Mouse (Mus musculus) left cerebral cortex, adult 18-20 months (tissue): Measurements from ENCODE around the gene Otud4. TPM values are rescaled to one million over a fixed set of nuclear protein-coding genes. Genes with fewer than 3 reads are reported as not detected.
A peak's percentile ranks its signal among the peaks of the same experiment; 100 is the strongest.
"Not testable (repeated sequence)": the region's sequence is repeated elsewhere in the genome, so short reads cannot be mapped to it uniquely, and the experiment has no call there.

Experiments
- DNase-seq, 2 experiments: peaks; one replicate each; pipeline ENCODE4 v3.0.0; 2021 to 2022; ENCODE audit warnings: low spot score in 2 of 2, mixed read lengths in 1 of 2
- total RNA-seq, 2 experiments: library from RNA; stranded (reverse); gene quantifications; 2 replicates each; pipeline ENCODE4 v1.2.3; 2021

Otud4 gene
- total RNA-seq, 2 experiments from 2014 or later: 38.2 to 40.8 TPM

DNA sequence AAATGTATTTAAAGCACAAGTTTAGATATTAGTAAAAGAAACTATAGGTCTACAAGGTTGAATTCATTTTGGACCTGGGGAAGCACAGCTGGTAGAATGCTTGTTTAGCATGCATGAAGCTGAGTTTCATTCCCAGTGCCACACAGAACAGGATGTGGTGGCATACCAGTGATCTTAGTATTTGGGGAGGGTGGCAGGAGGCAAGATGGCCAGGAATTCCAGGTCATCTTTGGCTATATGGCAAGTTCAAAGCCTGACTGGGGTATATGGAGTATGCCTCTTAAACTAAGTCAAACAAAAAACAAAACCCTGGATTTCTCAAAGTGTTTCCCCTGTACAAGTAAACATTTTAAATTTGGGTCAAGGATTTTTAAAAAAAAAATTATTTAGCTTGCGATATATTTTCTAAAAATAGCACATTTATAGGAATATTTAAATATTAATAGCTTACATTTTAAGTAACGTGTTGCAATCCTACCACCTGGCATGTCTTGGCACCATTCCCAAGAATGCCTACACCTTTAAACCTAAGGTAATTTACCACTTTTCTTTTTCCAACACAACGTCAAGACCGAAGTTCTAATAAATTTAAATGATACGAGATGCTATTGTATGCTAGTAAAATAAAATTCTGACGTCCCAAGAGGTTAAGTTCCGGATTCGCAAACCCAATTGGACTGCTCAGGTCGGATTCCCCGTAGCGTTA lies 1.3 kb upstream of the Otud4 start:
- DNase-seq: no peak

DNA sequence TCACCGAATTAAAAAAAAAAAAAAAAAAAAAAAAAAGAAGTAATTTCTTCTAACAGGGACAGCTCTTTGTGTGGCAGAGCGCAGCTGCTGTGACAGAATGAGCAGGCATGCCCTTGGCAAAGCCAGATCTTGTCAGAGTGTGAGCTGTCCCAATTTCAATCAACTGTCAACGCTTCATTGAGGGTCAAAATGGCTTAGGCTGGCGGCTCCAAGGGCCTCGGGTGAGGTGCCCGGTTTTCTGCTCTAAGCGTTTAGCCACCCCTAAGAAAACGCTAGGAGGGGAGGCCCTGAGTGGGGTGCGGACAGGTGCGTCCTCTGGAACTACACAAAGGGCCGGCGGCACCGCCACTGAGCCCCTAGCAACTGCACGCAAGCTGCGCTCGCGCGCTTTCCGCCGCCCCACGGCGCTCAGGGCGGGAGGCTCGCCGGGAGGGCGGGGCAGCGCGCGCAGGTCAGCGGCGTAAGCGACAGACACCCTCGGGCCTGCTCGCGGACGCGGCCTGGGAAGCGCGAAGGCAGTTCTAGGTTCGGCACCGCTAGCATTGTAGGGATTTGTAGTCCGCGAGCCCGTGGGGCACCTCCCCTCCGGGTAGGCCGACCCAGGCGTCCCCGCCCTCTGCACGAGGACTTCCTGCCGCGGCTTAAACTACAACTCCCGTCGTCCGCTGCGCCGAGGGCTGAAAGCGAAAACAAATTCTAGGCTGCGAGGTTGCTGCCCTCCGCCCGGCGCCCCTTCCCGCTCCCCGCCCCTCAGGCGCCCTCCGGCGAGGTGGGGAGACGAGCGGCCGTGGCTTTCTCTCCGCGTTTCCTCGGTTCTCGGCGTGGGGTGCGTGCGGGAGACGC lies 490 bp upstream of the Otud4 start:
- DNase-seq: peak; percentile 96 to 98

DNA sequence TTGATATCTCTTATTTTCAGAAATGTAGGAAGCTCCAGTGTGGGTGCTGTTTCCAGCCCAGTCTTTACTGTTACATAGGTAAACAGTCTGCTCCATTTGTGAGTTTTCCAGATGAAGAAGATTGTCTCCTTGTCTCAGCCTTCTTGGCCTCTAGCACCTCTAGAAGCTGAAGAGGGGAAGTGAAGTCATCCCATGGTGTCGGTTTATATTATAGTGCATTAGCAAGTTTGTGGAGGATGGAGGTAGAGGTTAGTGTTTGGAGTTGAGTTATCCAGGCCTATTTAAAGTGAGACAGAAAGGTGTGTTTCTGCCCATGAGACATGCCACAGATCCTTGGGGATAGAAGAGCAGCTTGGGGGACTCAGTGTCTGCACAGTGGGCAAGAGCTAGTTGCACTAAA lies 1.7 kb downstream of the Otud4 start:
- no peak for DNase-seq

DNA sequence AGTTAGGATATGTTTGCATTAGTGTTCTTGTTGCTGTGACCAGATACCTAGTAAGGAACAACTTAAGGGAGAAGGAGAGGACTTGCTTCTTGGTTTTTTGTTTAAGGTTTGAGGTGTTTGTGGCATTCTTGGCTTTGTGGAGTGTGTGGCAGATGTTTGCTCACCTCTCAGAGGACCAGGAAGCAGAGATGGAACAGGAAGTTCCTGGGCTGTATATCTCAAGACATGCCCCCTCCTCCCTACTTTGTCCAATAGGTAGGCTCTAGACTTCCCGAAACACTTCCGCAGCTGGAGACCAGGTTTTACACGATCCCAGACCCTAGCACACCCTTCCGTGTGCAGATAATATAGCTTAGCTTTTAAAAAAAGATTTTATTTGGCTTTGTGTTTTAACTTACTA lies 10.2 kb downstream of the Otud4 start:
- DNase-seq: no peak

DNA sequence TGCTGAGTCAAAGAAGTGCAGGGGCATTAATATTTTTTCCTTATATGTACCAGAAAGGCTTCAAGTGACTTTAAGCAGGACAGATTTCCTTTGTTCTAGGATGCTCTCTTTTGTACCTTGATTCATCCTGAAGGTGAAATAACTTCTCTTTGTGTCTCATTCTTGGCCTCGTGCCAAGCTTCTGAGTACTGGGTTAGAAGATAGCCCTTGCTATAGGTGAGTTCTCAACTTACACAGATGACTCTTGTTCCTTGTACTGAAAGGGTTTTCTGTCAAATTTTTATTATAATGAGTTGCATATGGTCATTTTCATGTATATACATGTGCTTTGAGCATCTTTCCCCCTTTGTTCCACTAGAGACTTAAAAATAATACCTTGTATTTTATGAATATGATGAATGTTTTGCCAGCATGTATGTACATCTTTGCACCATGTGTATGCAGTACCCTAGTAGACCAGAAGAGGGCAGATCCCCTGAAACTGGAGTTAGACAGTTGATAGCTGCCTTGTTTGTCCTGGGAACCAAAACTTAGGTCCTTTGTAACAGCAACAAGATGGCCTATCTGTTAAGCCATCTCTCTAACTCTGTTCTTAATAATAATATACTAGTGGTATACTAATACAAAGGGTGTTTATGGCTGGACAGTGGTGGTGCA lies 10.9 kb downstream of the Otud4 start:
- no peak for DNase-seq

DNA sequence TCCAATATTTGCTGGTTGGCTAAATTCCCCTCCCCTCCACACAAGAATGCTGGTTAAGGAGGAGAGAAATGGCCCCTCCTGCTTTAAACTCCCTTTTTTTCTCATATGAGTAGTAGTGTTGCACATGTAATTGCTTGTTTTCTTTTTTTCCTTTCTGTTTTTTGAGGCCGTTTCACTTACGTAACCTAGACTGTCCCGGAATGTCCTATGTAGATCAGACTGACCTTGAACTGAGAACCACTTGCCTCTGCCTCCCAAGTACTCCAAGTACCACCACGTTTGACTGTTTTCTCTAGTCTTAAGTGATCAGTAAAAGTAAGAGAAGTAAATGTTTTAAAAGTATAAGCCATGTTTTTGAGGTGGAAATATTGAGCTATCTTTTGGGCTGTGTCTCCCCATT lies 14.3 kb downstream of the Otud4 start:
- DNase-seq: no peak

DNA sequence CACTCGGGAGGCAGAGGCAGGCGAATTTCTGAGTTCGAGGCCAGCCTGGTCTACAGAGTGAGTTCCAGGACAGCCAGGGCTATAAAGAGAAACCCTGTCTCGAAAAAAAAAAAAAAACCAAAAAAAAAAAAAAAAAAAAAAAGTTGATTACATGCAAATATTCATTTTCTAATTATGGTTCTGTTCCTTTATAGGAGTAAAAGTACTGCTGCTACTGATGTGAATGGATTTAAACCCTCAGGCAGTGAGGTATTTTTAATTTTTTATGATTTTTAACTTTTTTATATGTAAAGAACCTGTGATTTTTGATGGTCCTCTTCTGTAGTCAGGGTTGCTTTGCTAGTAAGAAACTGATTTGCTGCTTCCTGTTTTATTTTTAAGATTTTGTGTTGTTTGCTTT lies 19.3 kb downstream of the Otud4 start:
- DNase-seq: not testable (repeated sequence)

DNA sequence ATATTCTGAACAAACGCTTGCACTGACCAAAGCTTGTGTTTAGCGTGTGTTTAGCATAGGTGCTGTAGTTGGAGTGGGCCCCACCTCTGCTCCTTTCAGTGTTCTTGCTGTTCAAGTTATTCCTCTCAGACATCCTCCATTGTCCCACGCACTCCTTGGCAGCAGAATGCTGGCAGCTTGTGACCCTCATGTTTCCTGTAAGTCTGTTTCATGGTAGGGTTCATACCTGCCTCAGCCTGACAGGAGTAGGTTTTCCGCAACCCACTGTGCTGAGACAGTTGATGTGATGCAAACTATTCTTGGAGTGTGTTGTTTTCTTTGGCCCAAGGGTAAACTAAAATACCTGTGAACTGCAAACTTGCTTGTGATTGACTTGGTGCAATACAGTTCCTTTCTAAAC lies 37.0 kb downstream of the Otud4 start:
- no peak for DNase-seq

DNA sequence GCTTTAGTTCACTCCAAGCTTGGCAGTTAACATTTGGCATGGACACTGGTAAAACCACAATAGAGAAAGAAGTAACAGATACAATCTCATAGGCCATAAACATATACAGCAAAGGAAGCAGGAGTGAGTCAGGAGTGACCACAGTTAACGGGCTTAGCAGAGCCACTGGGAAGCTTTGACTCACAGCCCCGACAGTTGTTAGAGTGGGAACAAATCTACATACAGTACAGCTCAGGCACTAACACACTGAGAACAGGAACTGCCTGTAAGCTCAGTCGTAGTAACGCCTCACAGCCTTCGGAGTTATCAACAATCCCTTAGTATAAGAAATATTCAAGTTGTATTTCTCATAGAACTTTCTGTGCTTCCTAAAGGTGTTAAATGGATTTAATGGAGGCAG lies 39.6 kb downstream of the Otud4 start:
- no peak for DNase-seq

DNA sequence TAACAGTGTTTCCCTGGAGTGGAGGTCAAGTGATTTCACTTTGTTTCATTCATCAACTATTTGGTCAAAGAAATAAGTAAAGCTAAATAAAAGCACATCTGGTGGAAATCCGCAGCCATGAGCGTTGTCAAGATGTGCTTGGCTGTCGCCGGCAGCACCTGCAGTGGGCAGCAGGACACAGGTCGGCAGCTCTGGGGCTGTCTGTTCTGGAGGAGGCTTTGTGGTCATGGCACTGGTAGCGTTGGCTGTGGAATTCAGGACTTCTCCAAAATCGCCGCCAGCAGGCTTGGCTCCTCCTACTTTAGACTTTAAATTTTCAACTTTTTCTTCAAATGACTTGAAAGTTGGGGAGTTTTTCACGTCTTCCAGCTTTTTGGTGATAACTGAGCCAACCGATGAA lies 40.7 kb downstream of the Otud4 start:
- DNase-seq: not testable (repeated sequence)

DNA sequence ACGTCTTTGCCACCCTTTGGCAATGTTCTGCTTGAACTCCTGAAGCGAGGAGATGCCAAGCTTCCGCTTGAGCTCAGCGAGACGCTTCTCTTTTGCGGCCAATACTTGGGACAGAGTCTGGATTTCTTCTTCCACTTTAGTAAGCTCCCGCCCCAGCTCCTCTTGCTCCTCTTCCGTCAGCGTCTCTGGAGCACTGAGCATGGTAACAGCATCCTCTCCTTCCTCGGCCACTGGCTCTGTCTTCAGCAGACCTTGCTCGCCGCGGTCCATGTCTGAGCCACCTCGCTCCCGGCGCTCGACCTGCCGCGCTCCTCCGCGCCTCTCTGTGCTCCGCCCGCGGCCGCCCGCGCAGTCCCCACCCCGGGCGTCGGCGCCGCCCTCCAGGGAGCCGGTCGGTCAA lies 41.1 kb downstream of the Otud4 start:
- DNase-seq: peak; percentile 12 to 14

DNA sequence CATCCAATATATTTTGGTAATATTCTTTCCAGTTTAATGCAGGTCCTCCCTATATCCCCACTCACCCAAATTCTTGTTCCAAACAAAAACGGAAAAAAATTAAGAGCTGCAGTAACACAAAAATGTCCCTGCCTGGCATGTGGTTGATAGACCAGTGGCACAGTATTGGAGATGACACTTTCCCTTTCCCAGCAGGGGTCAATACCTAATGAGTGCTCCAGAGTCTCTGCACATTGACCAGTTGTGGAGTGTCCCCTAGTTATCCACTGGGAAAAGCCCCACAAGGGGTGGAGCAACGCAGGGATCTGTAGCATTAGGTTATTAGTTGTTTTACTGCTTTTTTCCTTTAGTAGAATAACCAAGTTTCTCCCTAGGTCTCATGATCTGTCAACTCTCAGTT lies 41.5 kb downstream of the Otud4 start:
- DNase-seq: no peak

DNA sequence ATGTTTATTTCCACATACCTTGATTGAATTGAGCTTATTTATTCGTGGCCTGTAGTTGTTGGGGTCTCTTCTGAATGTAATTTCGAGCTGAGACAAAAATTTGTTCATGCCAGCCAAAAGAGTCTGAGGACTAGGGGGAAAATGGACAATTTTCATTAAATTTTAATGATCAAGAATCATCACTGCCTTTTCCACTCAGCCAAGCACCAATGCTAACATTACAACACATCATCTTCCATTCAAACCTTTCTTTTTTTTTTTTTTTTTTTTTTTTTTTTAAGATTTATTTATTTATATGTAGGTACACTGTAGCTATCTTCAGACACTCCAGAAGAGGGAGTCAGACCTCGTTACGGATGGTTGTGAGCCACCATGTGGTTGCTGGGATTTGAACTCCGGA lies 46.5 kb downstream of the Otud4 start:
- not testable (repeated sequence) for DNase-seq

DNA sequence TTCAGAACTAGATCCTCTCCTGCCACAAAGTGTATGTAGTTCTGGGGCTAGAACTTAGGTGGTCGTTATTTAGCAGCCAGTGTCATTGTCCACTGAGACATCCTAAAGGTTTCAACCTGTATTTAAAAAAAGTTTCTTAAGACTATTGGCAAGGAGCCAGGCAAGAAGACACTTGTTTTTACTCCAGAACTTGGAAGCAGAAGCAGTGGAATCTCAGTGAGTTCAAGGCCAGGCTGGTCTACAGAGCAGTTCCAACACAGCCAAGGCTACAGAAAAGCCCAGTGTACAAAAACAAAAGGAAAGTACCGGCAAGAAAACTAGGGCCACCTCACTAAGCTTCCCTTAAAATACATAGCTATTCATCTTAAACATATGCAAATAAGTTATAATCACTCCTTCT lies 53.1 kb downstream of the Otud4 start:
- no peak for DNase-seq

DNA sequence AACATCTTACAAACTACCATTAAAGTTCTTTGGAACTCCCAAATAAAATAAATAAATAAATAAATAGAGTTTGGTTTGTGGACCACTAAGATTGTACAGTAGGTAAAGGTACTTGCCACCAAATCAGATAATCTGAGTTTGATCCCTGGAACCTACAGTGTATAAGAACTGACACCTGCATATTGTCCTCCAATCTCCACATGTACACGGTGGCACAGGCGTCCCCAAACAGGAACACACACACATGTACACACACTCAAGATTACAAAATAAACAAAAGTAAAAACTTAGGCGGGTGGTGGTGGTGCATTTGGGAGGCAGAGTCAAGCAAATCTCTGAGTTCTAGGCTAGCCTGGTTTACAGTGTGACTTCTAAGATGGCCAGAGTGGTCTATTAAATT lies 67.3 kb downstream of the Otud4 start:
- DNase-seq: no peak

DNA sequence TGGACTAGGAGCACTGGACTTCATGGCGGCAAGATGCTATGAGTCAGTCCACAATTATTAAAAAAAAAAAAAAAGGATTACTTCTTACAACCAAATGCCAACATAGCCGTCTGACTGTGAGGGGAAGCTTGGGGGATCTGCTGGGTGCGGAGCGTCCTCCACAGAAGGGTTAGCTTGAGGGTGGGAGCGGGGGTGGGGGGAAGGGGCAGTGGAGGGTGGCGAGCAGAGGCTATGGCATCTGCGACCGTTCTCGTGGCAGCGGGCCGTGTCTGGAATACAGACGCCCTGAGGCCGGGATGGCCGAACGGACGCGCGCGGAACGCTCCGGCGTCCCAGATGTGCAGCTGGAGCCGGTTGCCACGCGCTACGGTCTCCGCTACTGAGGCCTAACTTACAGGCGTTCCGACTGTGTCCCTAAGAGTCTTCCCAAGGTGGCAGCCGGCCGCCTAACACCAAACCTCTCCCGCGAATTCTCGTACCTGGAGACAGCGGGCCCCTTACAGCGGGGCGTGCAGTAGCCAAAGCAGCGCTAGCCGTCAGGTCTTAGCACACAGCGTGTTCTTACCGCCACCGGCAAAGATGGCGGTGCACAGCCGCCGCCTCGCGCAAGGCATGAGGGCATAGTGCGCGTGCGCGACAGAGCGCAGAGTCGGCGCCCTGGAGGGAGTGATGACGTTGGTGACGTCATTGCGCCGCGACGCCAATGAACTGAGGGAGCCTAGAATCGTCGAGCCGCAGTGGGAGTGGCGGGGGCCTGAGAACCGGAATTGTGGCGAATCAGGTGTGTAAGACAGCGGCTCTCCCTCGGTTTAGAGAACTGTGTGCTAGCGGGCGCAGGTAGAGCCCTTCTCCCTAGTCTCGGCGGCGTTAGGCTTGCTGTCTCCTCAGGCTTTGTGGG lies 71.9 kb downstream of the Otud4 start, which contains the start of the genes Abce1 and Anapc10:
Abce1 (minus strand) TSS at position 677 of the 898 bp plus-strand sequence.
Anapc10 (plus strand) TSS at position 757 of the 898 bp plus-strand sequence.
- peak; percentile 98 to 99 for DNase-seq

DNA sequence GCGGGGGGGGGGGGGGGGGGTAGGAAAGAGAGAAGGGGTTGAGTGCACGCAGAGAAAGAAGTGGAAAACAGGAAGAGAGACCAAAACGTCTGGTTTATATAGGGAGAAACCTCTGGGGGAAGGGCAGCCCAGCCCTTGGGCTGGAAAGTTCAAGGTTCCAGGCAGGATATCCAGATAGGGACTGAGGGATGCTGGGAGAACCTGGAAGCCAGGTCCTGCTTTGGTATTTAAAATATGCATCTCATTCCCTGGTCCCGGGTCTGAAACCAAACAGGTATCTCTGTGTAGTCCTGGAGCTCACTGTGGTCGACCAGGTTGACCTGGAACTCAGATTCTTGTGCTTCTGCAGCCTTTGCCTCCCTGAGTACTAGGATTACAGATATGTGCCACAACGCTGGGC lies 73.3 kb downstream of the Otud4 start:
- DNase-seq: no peak

DNA sequence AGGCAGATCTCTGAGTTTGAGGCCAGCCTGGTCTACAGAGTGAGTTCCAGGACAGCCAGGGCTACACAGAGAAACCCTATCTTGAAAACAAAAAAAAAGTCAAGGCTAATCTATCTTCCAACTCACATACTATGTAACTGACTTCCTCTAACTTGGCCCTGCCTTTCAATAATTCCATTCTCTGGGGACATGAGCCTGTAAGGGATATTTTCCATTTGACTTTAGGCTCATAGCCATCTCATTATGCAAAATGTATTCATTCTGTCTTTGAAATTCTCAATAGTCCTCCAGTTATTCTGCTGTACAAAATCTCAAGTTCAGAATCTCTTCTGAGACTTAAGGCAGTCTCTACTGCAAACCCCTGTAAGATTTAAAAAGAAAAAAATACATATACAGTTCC lies 82.1 kb downstream of the Otud4 start:
- DNase-seq: no peak

DNA sequence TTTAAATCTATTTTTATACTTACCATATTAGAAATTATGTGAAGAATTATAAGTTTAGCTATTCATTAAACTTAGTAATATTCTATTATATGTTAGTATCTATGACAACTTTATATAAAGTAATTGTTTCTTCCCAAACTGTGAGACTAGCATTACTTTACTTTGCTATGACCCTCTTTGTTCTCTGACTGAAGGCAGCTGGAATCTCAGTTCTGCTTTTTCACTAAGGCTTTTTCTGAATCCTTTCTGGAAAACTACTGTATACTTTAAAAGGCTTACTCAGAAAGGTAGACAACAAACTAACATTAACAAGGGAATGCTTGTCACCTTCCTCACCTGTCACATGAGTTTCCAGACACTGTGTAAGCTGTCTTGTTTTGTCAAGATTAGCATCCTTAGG lies 83.9 kb downstream of the Otud4 start:
- DNase-seq: no peak

DNA sequence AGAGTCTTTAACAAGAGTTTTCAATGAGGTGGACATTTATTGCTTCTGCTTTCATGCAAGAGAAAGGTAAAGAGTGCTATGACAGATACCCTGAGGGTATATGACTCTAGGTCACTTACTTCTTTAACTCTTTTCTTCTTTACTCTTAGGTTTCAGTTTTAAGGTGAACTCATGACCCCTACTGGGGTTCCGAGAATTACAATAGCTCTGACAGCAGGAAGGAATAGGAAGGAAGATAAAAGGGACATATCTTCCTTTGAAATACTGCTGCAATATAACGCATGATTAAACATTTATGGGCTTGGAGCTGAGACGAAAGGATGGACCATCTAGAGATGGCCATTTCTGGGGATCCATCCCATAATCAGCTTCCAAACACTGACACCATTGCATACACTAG lies 85.2 kb downstream of the Otud4 start:
- DNase-seq: no peak
